Mouse (Mus musculus) ovary, postnatal 14 days (tissue): Measurements from ENCODE around the gene Luc7l3.

Experiments used
- DNase-seq: peaks from one replicate; pipeline ENCODE4 v3.0.0; 2022; ENCODE audit warnings: low spot score

Luc7l3 gene

DNA sequence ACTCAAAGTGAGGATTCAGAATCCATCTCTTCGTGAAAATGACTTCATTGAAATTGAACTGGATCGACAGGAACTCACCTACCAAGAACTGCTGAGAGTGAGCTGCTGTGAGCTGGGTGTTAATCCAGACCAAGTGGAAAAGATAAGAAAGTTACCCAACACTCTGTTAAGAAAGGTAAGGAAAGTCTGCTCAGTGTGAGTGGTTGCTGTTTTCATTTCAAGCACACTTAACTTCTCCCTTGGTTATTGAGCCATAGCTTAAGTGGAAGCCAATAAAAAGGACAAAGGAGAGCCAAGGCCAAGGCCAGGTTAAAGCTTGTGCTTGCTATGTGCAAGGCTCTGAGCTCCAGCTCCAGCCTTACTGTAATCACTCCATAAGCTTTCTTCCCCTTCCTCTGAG, 16.6 kb upstream of the Luc7l3 start:
- no peak for DNase-seq

DNA sequence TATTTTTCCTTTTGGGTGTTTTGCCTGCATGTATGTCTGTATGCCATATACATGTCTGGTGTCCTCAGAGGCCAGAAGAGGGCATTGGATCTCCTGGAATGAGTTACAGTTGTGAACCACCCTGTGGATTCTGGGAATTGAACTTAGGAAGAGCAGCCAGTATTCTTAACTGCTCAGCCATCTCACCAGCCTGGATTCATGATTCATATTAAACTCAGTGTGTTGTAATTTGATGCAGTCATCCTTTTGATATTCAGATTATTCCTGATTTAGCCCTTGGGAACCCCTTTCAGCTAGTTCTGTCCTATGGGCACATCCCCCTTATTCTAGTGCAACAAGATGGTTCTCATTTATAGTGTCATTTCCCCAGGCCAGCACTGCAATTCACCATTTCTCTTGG, 14.8 kb upstream of the Luc7l3 start:
- DNase-seq, result no peak

DNA sequence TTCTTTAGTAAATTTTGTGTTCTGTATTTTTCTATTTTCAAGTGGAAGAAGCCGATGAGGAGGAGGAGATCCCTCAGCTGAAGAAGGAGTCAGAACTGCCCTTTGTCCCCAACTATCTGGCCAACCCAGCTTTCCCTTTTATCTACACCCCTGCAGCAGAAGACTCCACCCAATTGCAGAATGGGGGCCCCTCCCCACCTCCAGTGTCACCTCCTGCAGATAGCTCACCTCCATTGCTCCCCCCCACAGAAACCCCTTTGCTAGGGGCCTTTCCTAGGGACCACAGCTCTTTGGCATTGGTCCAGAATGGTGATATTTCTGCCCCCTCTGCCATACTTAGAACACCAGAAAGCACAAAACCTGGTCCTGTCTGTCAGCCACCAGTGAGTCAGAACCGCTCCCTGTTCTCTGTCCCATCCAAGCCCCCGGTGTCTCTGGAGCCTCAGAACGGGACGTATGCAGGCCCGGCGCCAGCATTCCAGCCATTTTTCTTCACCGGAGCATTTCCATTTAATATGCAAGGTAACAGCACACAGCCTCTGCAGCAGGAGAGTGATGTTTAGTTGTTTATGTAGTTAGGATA, 12.7 kb upstream of the Luc7l3 start:
- no peak for DNase-seq

DNA sequence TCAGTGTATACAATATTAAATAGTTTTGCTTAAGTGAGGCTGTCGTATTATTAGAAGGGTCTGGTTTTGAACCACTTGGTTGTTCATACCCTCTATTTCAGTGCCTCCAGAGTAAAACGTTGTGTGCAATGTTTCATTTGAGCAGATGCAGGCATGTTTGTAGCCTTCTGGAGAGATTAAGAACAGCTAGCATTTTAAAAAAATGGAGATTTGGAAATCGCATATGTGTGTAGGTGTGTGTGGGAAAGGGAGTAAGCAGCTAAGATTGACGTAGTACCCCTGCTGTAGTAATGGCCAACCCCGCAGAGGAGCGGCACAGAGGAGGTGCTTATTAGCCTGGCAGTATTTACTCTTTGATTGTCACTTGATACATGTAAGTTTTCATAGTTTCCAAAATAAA, 10.9 kb upstream of the Luc7l3 start:
- no peak for DNase-seq

DNA sequence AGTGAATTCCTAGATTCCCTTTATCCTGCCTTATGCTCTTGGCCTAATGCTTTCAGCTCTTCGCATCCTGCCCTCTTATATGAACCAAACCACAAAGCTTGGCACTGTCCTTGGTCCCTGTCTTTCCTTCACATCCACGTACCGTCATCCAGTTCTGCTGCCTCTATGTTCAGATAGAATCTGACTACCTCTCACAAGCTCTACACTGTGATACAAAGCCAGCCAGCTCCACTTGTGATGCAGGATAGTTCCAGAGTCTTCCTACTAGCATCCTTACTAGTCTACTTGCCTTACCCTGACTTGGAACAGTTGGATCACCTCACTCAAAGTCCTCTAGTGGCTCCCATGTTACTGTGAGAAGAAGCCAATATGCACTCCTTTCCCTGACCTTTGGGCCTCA, 8.4 kb upstream of the Luc7l3 start:
- DNase-seq, result no peak

- DNase-seq, result no peak
These were observed 7.6 kb upstream of the Luc7l3 start for GRCm38 (mm10) chr11:94329270-94329891.

DNA sequence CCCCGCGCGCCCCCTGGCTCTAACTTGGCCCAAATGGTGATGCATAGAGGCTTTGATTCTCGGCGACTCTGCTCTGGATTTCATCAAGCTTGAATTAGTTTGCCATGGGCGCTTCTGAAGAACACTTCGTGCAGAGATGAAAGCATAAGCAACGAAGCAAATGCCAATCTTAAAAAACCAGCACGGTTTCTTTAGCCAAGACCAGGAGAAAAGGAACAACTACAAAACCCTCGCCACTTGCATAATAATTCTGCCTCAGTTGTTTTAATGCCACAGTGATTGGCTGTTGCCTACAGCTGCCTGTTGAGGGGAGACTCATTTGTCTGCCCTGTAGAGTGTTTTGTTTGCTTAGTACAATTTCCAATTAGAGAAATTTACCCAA, 6.8 kb upstream of the Luc7l3 start:
- no peak for DNase-seq

GRCm38 (mm10) chr11:94327693-94328643, 6.2 kb upstream of the Luc7l3 start, which contains the start of gene Ankrd40:
Ankrd40 (plus strand) TSS chr11:94328001.
- peak; percentile 92 for DNase-seq

DNA sequence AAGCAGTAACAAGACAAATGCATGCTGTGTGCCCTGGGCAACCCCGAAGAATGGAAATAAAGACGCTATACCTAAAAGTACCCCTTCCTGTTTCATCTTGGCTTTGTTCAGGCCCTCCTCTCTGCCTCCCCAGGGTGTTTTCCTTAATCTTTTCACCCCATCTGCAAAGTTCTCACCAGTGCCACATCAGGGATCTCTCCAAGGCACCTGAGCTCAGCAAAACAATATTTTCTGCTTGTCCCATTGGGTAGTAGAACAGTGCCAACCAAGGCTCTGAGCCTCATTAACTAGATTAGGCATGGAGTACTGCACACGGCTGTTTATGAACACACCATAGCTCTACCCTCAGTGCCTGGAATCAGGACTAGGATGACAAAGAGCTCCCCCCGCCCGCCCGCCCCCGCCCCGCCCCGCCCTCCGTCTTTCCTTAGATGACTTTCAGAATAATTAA, 5.2 kb upstream of the Luc7l3 start:
- no peak for DNase-seq

GRCm38 (mm10) chr11:94324618-94325017, 2.8 kb upstream of the Luc7l3 start:
- no peak for DNase-seq

GRCm38 (mm10) chr11:94323271-94323925, 1.6 kb upstream of the Luc7l3 start:
- DNase-seq, result no peak

DNA sequence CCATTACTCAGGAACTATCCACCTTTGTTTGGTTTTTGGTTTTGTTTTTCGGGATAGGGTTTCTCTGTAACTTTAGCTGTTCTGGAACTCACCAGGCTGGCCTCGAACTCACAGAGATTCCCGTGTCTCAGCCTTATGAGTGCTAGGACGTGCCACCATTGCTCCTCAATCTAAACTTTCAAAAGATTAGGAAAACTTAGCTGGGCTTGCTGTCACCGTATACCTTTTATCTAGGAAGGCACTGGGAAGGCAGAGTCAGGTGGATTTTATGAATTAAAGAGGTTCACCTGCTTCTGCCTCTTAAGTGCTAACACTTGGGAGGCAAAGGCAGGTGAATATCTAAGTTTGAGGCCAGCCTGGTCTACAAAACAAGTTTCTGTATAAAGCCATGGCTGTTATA, 848 bp upstream of the Luc7l3 start:
- DNase-seq, result no peak

DNA sequence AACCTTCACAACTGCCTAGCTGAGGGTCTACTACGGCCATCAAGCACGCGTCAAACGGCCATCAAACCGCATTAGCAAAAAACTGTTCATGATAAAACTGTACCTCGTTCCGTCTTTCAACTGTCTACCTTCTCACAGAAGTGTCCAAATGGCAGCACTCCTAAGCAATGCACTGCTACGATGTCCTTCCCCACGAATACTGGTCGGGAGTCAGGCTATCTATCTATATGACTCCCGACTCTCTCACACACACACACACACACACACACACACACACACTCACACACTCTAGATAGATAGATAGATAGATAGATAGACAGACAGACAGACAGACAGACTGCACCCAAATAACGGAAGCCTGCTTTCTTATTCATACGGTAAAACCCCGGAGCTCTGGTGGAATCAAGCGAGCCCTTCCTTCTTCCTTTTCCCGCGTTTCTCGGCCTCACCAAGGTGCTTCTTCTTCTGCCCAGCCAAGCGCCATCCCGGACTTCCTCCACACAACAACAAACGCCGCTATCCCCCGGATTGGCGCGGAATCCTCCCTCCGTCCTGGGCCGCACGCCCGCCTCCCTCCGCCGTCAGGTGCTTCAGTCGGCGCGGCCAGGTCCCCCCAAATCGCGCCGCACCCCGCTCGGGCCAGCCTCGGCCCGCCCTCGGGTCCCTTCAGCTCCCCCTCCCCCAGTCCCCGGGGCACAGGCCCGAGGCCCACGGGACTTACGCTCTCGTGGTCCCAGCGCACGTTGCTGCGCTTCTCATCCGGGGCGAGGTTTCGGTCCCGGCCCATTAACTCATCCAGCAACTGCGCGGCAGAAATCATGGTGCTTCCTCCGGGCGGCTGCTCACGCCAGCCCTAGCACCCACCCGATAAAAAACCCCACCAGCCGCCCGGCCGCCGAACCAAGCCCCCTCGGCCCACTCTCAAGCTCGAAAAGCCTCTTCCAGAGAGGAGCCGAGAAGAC, 538 bp downstream of the Luc7l3 start:
- DNase-seq, result no peak

- no peak for DNase-seq
These were observed 3.7 kb downstream of the Luc7l3 start for GRCm38 (mm10) chr11:94318056-94318455.

- DNase-seq, result no peak
These were observed 4.3 kb downstream of the Luc7l3 start for GRCm38 (mm10) chr11:94317515-94317914.

GRCm38 (mm10) chr11:94317014-94317413, 4.8 kb downstream of the Luc7l3 start:
- DNase-seq, result no peak

DNA sequence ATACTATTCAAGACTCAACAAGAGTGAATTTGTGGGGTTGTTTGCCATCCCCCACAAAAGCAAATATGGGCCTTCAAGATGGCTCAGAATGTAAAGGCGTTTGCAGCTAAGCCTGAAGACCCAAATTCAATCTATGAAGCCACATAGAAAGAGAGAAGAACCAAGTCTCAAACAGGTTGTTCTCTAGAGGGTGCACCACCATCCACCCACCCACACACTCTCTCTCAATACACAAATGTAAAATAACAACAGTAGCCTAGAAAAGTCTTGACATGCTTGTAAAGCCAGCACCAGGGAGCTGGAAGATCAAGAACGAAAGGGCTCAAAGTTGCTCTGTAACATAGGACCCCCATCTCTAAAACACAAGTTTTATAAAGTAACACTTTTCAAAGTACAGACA, 5.3 kb downstream of the Luc7l3 start:
- DNase-seq, result no peak

DNA sequence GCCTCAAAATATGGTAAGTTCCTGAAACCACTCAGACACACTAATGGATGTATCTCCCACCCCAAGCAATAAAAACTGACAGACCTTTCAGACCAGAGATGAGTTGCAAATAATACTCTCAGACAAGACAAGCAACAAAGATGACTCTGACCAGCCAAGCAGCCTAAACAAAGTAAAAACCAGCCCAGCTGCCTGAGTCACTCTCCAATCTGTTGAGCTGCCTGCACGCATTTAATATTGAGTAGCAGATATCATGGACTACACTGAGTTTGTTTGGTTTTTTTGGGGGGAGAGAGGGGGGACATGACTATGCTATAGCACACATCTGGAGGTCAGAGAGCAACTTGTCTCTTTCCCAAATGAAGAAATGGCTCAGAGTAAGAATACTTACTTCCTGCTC, 6.5 kb downstream of the Luc7l3 start:
- DNase-seq, result no peak

DNA sequence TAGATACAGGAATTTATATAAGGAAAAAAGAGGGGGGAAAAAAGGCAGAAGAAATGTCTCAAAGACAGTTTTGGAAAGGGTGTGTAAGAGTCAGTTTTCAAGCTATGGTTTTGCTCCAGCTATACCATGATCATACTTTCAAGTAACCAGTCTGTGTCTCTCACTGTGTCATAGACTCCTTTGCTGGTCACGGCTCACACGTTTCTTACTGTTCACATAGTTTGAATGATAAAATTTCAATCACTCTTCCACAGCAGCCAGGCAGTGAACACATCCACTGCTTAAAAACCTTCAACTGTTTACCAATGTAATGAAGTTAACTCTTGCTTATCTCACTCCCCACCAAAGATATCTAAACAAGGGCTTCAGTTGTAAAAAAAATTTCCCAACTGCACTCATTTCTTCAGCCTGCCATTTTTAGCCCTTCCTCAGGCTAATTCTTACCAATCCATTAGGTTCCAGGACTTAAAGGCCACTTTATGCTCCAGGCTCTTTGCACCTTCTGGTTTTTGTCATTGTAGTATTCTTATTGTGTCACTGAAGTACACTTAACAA, 7.6 kb downstream of the Luc7l3 start:
- no peak for DNase-seq

DNA sequence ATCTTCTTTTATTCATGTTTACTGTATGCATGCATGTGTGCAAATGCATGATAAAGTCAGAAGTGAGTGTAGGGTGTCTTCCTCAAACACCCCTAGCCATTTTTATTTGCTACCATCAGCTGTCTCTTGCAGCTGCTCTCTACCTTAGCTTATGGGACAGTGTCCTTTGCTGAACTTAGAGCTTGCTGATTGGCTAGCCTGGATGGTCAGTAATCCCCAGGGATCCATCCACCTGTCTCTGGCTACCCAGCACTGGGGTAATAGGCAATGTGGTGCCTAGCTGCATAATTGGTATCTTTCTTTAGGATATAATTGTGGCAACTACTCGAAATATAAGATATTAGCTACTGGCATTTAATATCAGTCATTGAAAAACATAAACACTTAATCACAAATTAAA, 9.1 kb downstream of the Luc7l3 start:
- no peak for DNase-seq
